Mouse (Mus musculus): ENCODE results near the gene Gm11569. TPM values are rescaled to one million over a fixed set of nuclear protein-coding genes. Genes with fewer than 3 reads are reported as not detected.
"Not testable (repeated sequence)": the region's sequence is repeated elsewhere in the genome, so short reads cannot be mapped to it uniquely, and the experiment has no call there.

The Gm11569 gene
- polyA plus RNA-seq (2016; fragmentation: Nextera tagmentation; extraction: Ambion mirVana): not detected in 2 replicates

- not testable (repeated sequence) for H3K36me3 ChIP-seq; H3K27ac ChIP-seq (replicated peaks); H3K4me3 ChIP-seq; H3K9me3 ChIP-seq (replicated peaks); H3K27me3 ChIP-seq (ENCODE audit: low read depth, poor library complexity, severe bottlenecking); DNase-seq (ENCODE audit: low spot score); H3K4me1 ChIP-seq
- WGBS: no CpG with 5 or more reads among the region's 1 CpGs
Measured at GRCm38 (mm10) chr11:99798832-99799231, at the start of gene Gm11569. TSS of gene Gm11569 (minus strand) at chr11:99798932.

DNA sequence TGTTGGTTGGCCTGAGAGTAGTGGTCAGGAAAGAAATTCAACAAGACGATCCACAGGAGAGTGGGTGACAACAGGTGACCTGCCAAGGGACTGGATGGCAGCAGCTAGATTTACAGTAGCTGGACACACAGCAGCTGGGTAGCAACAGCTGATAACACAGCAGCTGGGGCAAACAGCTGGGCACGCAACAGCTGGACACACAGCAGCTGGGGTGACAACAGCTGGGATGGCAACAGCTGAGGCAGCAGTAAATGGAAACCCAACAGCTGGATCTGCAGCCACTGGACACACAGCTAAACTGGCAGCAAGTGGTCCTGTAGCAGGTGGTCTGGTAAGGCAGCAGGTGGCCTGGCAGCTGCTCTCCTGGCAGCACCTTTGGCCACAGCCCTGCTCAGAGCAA is 48.0 kb upstream of the Gm11569 start:
- Histone ChIP-seq H3K27me3 (ENCODE audit: low read depth, poor library complexity, severe bottlenecking) (no peaks in the 10 kb centered on the region), H3K27ac (replicated peaks) (no peak overlapping the region)
- 86% methylated on average over 2 of the region's 2 CpGs for WGBS

GRCm38 (mm10) chr11:99842185-99842584 is 43.5 kb upstream of the Gm11569 start:
- Histone ChIP-seq H3K4me3 (no peak overlapping the region), H3K27ac (replicated peaks) (no peak overlapping the region), H3K4me1 (peaks cover 4% of the 10 kb centered on the region; the same call in 1 of the 2 replicates), H3K36me3 (no peaks in the 10 kb centered on the region), H3K9me3 (replicated peaks) (no peaks in the 10 kb centered on the region), H3K27me3 (ENCODE audit: low read depth, poor library complexity, severe bottlenecking) (no peaks in the 10 kb centered on the region)
- no peak for DNase-seq (ENCODE audit: low spot score)
- 79% methylated on average over 1 of the region's 1 CpGs for WGBS

More for the DNA sequence above, 48.0 kb upstream of the Gm11569 start:
- 0 out of 2 replicates have a peak, but pooled peaks cover 3% of the 10 kb centered on the region for H3K9me3 ChIP-seq (replicated peaks)
- no peak for DNase-seq (ENCODE audit: low spot score)
- H3K4me3 ChIP-seq: no peak overlapping the region
- peaks cover 4% of the 10 kb centered on the region; the same call in 1 of the 2 replicates for H3K4me1 ChIP-seq
- H3K36me3 ChIP-seq: no peaks in the 10 kb centered on the region

DNA sequence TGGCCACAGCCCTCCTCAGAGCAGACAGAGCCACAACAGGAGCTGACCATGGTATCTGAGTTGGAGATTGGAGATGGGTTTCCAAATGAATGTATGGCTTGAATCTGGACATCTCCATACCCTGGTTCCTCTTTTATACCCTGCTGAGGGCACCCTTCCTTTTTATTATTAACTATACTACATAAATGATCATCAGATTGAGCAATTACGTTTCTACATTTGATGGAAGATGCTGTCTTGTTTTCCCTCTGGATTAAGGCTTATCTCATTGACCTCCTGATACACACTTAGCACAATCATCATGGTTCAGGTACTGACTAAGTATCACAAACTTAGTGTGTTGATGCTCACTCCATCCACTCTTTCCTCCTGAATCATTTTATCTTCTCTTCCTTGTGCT is 39.2 kb upstream of the Gm11569 start, which contains the start of gene 2300003K06Rik:
Gene 2300003K06Rik (minus strand): TSS at position 101 of the 400 bp plus-strand sequence.
- Histone ChIP-seq H3K27ac (replicated peaks) (no peak within 1 kb of the TSS), H3K9me3 (replicated peaks) (no peaks in the 10 kb centered on the region), H3K4me1 (peaks cover 4% of the 10 kb centered on the region; the same call in 1 of the 2 replicates), H3K36me3 (no peaks in the 10 kb centered on the region), H3K4me3 (no peak within 1 kb of the TSS), H3K27me3 (ENCODE audit: low read depth, poor library complexity, severe bottlenecking) (no peaks in the 10 kb centered on the region)
- no peak for DNase-seq (ENCODE audit: low spot score)
- WGBS: 94% methylated on average over 1 of the region's 1 CpGs

DNA sequence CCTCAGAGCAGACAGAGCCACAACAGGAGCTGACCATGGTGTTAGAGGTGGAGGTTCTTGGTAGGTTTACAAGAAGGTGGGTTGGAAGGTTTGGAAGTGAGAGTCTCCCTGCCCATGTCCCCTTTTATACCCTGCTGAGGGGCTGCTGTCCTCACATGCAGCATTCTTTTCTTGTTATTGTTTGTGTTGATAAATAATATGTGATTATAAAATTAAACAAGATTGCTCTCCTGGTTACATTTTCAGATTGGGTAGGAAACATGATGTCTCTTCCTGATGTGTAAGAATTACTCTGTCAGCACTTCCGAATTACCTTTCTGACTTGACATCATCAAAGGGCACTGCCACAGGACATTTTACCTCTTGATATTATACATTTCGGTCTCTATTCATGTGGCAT is 16.8 kb upstream of the Gm11569 start, which contains the start of gene Gm11564:
Gene Gm11564 (minus strand): TSS at position 101 of the 400 bp plus-strand sequence.
- 91% methylated on average over 2 of the region's 2 CpGs for WGBS
- H3K27ac ChIP-seq (replicated peaks): peak within 1 kb of the TSS; percentile 66
- H3K36me3 ChIP-seq; H3K4me1 ChIP-seq; DNase-seq (ENCODE audit: low spot score); H3K27me3 ChIP-seq (ENCODE audit: low read depth, poor library complexity, severe bottlenecking); H3K4me3 ChIP-seq; H3K9me3 ChIP-seq (replicated peaks): not testable (repeated sequence)

- H3K4me3 ChIP-seq; H3K9me3 ChIP-seq (replicated peaks); H3K27me3 ChIP-seq (ENCODE audit: low read depth, poor library complexity, severe bottlenecking); H3K4me1 ChIP-seq; DNase-seq (ENCODE audit: low spot score); H3K36me3 ChIP-seq; H3K27ac ChIP-seq (replicated peaks): not testable (repeated sequence)
Measured at GRCm38 (mm10) chr11:99809792-99810191, 11.1 kb upstream of the Gm11569 start, which contains the start of gene Krtap4-13. TSS of gene Krtap4-13 (minus strand) at chr11:99809892.

GRCm38 (mm10) chr11:99804346-99804745 is 5.6 kb upstream of the Gm11569 start, which contains the start of gene Gm11554:
TSS of gene Gm11554 (minus strand) at chr11:99804446.
- DNase-seq (ENCODE audit: low spot score): not testable (repeated sequence)
- WGBS: no CpG with 5 or more reads among the region's 1 CpGs

GRCm38 (mm10) chr11:99793367-99793766 is 5.4 kb downstream of the Gm11569 start, which contains the start of gene Gm11596:
TSS of gene Gm11596 (minus strand) at chr11:99793467.
- no peaks in the 10 kb centered on the region for H3K9me3 ChIP-seq (replicated peaks)
- H3K4me3 ChIP-seq: no peak within 1 kb of the TSS
- H3K36me3 ChIP-seq: no peaks in the 10 kb centered on the region
- no peaks in the 10 kb centered on the region for H3K27me3 ChIP-seq (ENCODE audit: low read depth, poor library complexity, severe bottlenecking)
- H3K27ac ChIP-seq (replicated peaks): no peak within 1 kb of the TSS
- no peaks in the 10 kb centered on the region for H3K4me1 ChIP-seq
- DNase-seq (ENCODE audit: low spot score): no peak
- 89% methylated on average over 2 of the region's 2 CpGs for WGBS

More at GRCm38 (mm10) chr11:99804346-99804745, 5.6 kb upstream of the Gm11569 start, which contains the start of gene Gm11554:
- H3K27me3 ChIP-seq (ENCODE audit: low read depth, poor library complexity, severe bottlenecking); H3K9me3 ChIP-seq (replicated peaks); H3K36me3 ChIP-seq; H3K4me3 ChIP-seq; H3K27ac ChIP-seq (replicated peaks); H3K4me1 ChIP-seq: not testable (repeated sequence)

- DNase-seq (ENCODE audit: low spot score); H3K36me3 ChIP-seq; H3K27me3 ChIP-seq (ENCODE audit: low read depth, poor library complexity, severe bottlenecking); H3K9me3 ChIP-seq (replicated peaks); H3K4me3 ChIP-seq; H3K4me1 ChIP-seq: not testable (repeated sequence)
- H3K27ac ChIP-seq (replicated peaks): 0 out of 2 replicates have a peak within 1 kb of the TSS, but pooled peaks have one; percentile 13
Measured at GRCm38 (mm10) chr11:99784900-99785299, 13.8 kb downstream of the Gm11569 start, which contains the start of gene Krtap4-9. TSS of gene Krtap4-9 (plus strand) at chr11:99785200.

- Histone ChIP-seq H3K9me3 (replicated peaks) (no peaks in the 10 kb centered on the region), H3K4me1 (peaks cover 14% of the 10 kb centered on the region), H3K27ac (replicated peaks) (no peak within 1 kb of the TSS), H3K4me3 (no peak within 1 kb of the TSS), H3K27me3 (ENCODE audit: low read depth, poor library complexity, severe bottlenecking) (no peaks in the 10 kb centered on the region), H3K36me3 (no peaks in the 10 kb centered on the region)
- WGBS: 94% methylated on average over 2 of the region's 2 CpGs
- DNase-seq (ENCODE audit: low spot score): no peak
Measured at GRCm38 (mm10) chr11:99780604-99781003, 18.1 kb downstream of the Gm11569 start, which contains the start of gene Krtap4-8. TSS of gene Krtap4-8 (minus strand) at chr11:99780704.

DNA sequence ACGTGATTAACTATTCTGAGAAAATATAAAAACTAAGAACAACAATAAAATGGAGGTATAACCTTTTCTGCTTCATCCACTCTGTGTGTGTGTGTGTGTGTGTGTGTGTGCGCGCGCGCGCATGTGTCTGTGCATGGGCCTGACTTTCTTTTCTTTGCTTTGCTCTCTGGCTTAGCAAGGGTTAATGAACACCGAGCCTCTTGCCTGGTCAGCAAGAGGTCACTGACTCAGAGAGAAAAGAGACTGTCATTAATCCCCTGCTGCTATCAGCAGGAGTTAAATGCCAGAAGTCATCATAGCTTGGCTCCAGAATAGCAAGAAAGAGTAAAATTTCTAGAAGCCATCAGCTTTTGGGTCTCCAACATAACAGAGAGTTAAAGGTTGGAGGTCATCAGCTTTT is 20.3 kb downstream of the Gm11569 start:
- Histone ChIP-seq H3K4me1 (peaks cover 14% of the 10 kb centered on the region), H3K27ac (replicated peaks) (no peak overlapping the region), H3K36me3 (no peaks in the 10 kb centered on the region), H3K4me3 (no peak overlapping the region), H3K27me3 (ENCODE audit: low read depth, poor library complexity, severe bottlenecking) (no peaks in the 10 kb centered on the region), H3K9me3 (replicated peaks) (no peaks in the 10 kb centered on the region)
- peak; percentile 31 for DNase-seq (ENCODE audit: low spot score)
- 56% methylated on average over 7 of the region's 7 CpGs for WGBS

DNA sequence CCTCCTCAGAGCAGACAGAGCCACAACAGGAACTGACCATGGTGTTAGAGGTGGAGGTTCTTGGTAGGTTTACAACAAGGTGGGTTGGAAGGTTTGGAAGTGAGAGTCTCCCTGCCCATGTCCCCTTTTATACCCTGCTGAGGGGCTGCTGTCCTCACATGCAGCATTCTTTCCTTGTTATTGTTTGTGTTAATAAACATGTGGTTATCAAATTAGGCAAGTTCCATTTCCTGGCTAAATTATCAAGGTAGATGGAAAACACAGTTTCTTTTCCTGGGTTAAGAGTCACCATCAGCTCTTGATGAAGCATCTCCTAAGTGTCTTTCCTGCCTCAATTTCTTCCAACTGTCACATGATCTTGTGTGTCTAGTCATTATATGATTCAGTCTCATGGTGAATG is 25.9 kb downstream of the Gm11569 start, which contains the start of gene Gm11595:
Gene Gm11595 (minus strand): TSS at position 101 of the 400 bp plus-strand sequence.
- H3K9me3 ChIP-seq (replicated peaks); H3K27me3 ChIP-seq (ENCODE audit: low read depth, poor library complexity, severe bottlenecking); DNase-seq (ENCODE audit: low spot score); H3K36me3 ChIP-seq; H3K27ac ChIP-seq (replicated peaks); H3K4me1 ChIP-seq; H3K4me3 ChIP-seq: not testable (repeated sequence)

DNA sequence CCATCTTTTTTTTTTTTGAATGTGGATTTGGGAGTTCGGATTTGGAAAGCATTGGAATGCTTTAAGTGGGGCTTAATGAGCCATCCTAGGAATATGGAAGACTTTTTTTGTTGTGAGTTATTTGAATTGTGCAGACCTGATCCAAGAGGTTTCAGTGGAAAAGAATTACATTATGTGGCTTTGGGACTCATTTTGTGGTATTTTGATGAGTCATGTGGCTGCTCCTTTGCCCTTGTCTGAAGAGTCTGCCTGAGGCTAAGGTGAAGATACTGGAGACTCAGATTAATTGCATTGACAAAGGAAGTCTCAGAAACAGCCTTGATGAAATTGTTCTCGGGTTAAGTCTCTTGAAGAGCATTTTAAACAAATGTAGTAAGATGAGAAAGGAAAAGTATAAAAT is 30.3 kb downstream of the Gm11569 start:
- Histone ChIP-seq H3K4me3 (no peak overlapping the region), H3K9me3 (replicated peaks) (no peaks in the 10 kb centered on the region), H3K27ac (replicated peaks) (no peak overlapping the region), H3K27me3 (ENCODE audit: low read depth, poor library complexity, severe bottlenecking) (no peaks in the 10 kb centered on the region), H3K4me1 (no peaks in the 10 kb centered on the region), H3K36me3 (no peaks in the 10 kb centered on the region)
- WGBS: 83% methylated on average over 2 of the region's 2 CpGs
- DNase-seq (ENCODE audit: low spot score): no peak
